Mouse (Mus musculus) ES-E14 (cell line): ENCODE data around the gene Tmem178. TPM values are rescaled to one million over a fixed set of nuclear protein-coding genes. Genes with fewer than 3 reads are reported as not detected.

ENCODE experiments used
- DNase-seq: peaks from one replicate; pipeline ENCODE4 v3.0.0-alpha.2; 2013; ENCODE audit warnings: low read depth, low spot score
- H3K27ac ChIP-seq: 2 replicates; pipeline ENCODE4 v1.5.1; 2012; ENCODE audit warnings: low read depth, mild to moderate bottlenecking, low read length, moderate library complexity, mixed read lengths; ENCODE audit not compliant: poor library complexity, insufficient read depth, severe bottlenecking
- H3K36me3 ChIP-seq: 2 replicates; pipeline ENCODE4 v1.6.1; 2012; ENCODE audit warnings: mild to moderate bottlenecking, low read length, moderate library complexity, mixed read lengths; ENCODE audit not compliant: control insufficient read depth, poor library complexity, insufficient read depth, severe bottlenecking
- H3K4me1 ChIP-seq, 2 experiments: fragments of 150-350 bp in 1 of 2; sonication (generic) in 1 of 2; 2 replicates each; pipeline ENCODE4 v1.6.1; 2012; ENCODE audit warnings: low read length in 2 of 2, mild to moderate bottlenecking in 1 of 2, mixed read lengths in 1 of 2; ENCODE audit not compliant: control insufficient read depth in 2 of 2, insufficient read depth in 2 of 2, poor library complexity in 1 of 2
- H3K4me3 ChIP-seq, 2 experiments: fragments of 150-350 bp in 1 of 2; sonication (generic) in 1 of 2; 2 replicates each; pipeline ENCODE4 v1.5.1; 2012; ENCODE audit warnings: low read length in 2 of 2, low read depth in 1 of 2, mild to moderate bottlenecking in 1 of 2, mixed read lengths in 1 of 2; ENCODE audit not compliant: insufficient read depth in 1 of 2, poor library complexity in 1 of 2, severe bottlenecking in 1 of 2
- H3K9ac ChIP-seq: 2 replicates; pipeline ENCODE4 v1.6.1; 2012; ENCODE audit warnings: low read depth, mild to moderate bottlenecking, low read length, mixed read lengths; ENCODE audit not compliant: poor library complexity, insufficient read depth, severe bottlenecking
- H3K9me3 ChIP-seq: fragments of 150-350 bp; sonication (generic); 2 replicates; pipeline ENCODE4 v1.6.1; 2012; ENCODE audit warnings: low read depth, mild to moderate bottlenecking, low read length; ENCODE audit not compliant: control insufficient read depth, insufficient read depth
- CHD2 ChIP-seq: IDR thresholded peaks from 2 replicates; pipeline ENCODE4 v1.6.1; 2014; ENCODE audit warnings: mild to moderate bottlenecking, low read depth, low read length, inconsistent platforms
- HCFC1 ChIP-seq: IDR thresholded peaks from 2 replicates; pipeline ENCODE4 v1.6.1; 2012; ENCODE audit warnings: low read length, inconsistent platforms, borderline replicate concordance; ENCODE audit not compliant: insufficient read depth
- MAFK ChIP-seq: IDR thresholded peaks from 2 replicates; pipeline ENCODE4 v1.6.1; 2014; ENCODE audit warnings: mild to moderate bottlenecking, low read depth, low read length, inconsistent platforms; ENCODE audit not compliant: insufficient read depth
- ZC3H11A ChIP-seq: IDR thresholded peaks from 2 replicates; pipeline ENCODE4 v1.6.1; 2012; ENCODE audit warnings: low read depth, mild to moderate bottlenecking, inconsistent platforms, low read length, borderline replicate concordance
- ZNF384 ChIP-seq: IDR thresholded peaks from 2 replicates; pipeline ENCODE4 v1.6.1; 2012; ENCODE audit warnings: low read depth, low read length, inconsistent platforms
- in situ Hi-C, 2 experiments: fragments of 600-800 bp; cut with MboI; formaldehyde crosslinking; loops; one replicate each; pipeline ENCODE4 v1.15.1; 2025; ENCODE audit warnings: low sequenced_read_pairs in 2 of 2, inconsistent platforms in 1 of 2; ENCODE audit not compliant: unreplicated experiment in 2 of 2
- total RNA-seq: library from RNA; depleted of rRNA; stranded (reverse); fragments of 300-350 nt; gene quantifications from 2 replicates; pipeline ENCODE4 v1.2.3, GENCODE M21; 2012

Gene Tmem178
- total RNA-seq, 1 experiment: 0.40 TPM

DNA sequence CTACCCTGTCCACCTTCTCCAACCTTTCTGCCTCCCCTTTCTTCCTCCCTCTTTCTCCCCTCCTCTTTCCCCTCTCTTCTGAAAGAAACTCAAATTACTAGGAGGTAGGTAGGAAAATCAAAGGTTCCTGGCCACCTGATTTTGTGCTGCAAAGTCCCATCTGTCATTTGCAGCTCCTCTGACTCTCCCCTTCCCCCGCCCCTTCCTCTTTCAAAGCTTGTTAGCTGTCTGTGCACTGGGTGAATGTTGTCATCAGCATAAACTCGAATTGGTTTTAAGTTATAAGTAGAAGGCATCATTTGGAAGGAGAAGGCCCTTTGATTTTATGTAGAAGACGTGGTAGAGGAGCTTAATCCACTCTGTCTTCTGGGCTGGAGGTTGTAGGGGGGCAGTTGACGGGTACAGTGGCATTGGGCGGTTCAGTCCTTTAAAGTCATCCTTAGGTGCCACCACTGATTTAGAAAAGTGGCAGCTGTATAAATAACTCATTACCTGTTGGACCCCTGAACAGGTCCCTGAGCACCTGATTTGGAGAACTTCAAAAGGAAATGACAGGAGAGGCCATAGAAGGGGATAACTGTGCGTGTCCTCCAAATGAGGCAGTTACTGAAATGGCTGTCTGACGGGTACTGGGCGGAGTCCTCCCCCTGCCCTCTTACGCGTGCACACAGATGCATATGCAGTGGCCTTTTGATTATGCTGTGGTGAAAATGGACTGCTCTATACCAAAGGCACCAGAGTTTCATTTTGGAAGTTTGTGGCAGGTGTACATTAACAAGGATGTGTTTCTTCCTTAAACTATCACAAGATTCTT is 11.8 kb downstream of the Tmem178 start:
- TF ChIP-seq HCFC1 (no peak), ZNF384 (no peak), CHD2 (no peak), ZC3H11A (no peak), MAFK (no peak)
- no peak overlapping the region for H3K27ac ChIP-seq
- no peaks in the 10 kb centered on the region for H3K4me1 ChIP-seq
- no peaks in the 10 kb centered on the region for H3K9me3 ChIP-seq
- DNase-seq: no peak
- H3K9ac ChIP-seq: no peak overlapping the region
- H3K4me3 ChIP-seq: no peak overlapping the region
- no peaks in the 10 kb centered on the region for H3K36me3 ChIP-seq
- in situ Hi-C loops: no loop called here

GRCm38 (mm10) chr17:80958332-80958731 is 13.9 kb downstream of the Tmem178 start:
- H3K9me3 ChIP-seq: no peaks in the 10 kb centered on the region
- no peaks in the 10 kb centered on the region for H3K36me3 ChIP-seq
- DNase-seq: no peak
- no peak overlapping the region for H3K9ac ChIP-seq
- H3K4me3 ChIP-seq: no peak overlapping the region
- in situ Hi-C loops: no loop called here
- no peak overlapping the region for H3K27ac ChIP-seq
- no peak for TF ChIP-seq MAFK
- TF ChIP-seq ZNF384: no peak
- no peak for TF ChIP-seq HCFC1
- TF ChIP-seq CHD2: no peak
- no peak for TF ChIP-seq ZC3H11A
- no peaks in the 10 kb centered on the region for H3K4me1 ChIP-seq

DNA sequence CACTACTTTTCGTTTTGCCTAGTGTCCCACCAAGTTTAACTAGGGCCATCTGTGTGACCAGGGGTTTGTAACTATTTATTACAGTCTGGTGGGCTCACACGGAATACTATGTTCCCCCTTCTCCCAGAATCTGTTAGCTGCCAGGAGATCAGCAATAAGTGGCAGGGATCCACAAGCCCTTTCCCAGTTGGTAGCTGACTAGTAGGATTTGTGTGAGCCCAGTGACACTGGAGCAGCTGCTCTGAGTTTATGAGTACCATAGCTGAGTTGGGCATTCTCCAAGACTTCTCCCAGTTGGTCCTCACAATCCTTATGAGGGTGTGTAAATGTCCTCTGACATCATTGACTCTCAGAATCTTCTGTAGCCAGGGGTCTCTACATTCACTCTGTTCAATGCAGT is 15.4 kb downstream of the Tmem178 start:
- DNase-seq: no peak
- no peaks in the 10 kb centered on the region for H3K36me3 ChIP-seq
- in situ Hi-C loops: no loop called here
- H3K9ac ChIP-seq: no peak overlapping the region
- no peak overlapping the region for H3K4me3 ChIP-seq
- no peaks in the 10 kb centered on the region for H3K9me3 ChIP-seq
- H3K27ac ChIP-seq: no peak overlapping the region
- TF ChIP-seq CHD2 (no peak), MAFK (no peak), ZC3H11A (no peak), ZNF384 (no peak), HCFC1 (no peak)
- H3K4me1 ChIP-seq: no peaks in the 10 kb centered on the region

DNA sequence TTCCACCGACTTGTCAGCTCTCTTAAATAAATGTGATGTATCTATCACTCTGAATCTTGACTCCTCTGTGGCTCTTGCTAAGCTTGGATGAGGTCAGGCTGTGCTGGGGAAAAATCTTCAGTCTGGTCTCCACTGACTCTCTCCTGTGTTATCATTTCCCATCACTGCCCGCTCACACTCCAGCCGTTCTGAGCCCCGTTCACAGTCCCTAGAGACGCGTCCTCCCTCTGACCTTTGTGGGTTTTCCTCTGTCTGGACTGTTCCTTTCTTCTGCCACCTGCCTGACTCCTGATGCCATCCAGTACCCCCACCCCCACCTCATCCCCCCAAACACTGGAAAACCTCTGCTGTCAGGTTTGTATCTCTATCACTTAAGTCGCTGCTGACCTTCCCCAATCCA is 23.0 kb downstream of the Tmem178 start:
- no peak overlapping the region for H3K4me3 ChIP-seq
- no peak for TF ChIP-seq MAFK
- TF ChIP-seq CHD2: no peak
- TF ChIP-seq ZC3H11A: no peak
- peaks cover 0 to 2% of the 10 kb centered on the region in 2 experiments; a peak in 1 of 4 replicates for H3K4me1 ChIP-seq
- H3K27ac ChIP-seq: no peak overlapping the region
- no peaks in the 10 kb centered on the region for H3K36me3 ChIP-seq
- H3K9ac ChIP-seq: no peak overlapping the region
- in situ Hi-C loops: no loop called here
- no peak for DNase-seq
- no peaks in the 10 kb centered on the region for H3K9me3 ChIP-seq
